ENCODE assay signal across 8 mouse cellular contexts in the genomic region with DNA sequence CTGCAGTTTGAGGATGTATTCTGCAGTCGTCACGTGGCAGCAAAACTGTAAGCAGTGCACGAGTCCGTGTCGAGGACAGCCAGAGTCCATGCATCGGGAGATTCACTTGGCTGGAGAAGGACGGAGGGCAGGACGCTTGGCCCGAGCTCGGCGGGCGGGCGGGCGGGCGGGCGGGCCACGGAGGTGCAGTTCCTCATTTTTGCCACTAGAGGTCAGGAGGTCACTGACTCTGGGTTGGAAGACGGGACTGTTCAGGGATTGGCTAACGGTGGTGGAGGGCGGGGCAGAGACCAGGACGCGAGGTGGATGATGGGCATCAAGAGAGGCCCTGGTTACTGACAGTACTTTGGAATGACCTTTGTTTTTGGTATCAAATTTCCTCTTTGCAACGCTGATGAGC. TPM values are rescaled to one million over a fixed set of nuclear protein-coding genes. Genes with fewer than 3 reads are reported as not detected.
DNase-seq lines count a peak whose midpoint lies in the region; ATAC-seq lines count a peak whose summit lies in the region.

No protein-coding gene starts in this region.

- peaks cover 39% of the 10 kb centered on the region for H3K36me3 ChIP-seq in hindbrain, embryonic 10.5 days
- H3K36me3 ChIP-seq in lung, embryonic 16.5 days (ENCODE audit: control insufficient read depth, insufficient read depth, low read length): peaks cover 18% of the 10 kb centered on the region

- peak; percentile 77 for ATAC-seq in frontal cortex, adult (ENCODE audit: low TSS enrichment)
- peak; percentile 93 for ATAC-seq in lung, embryonic 16.5 days (ENCODE audit: low read depth)

- peak overlapping the region; percentile 27; the same call in 1 of the 2 replicates for H3K4me3 ChIP-seq in hindbrain, embryonic 10.5 days
- peak overlapping the region; percentile 3; the same call in 1 of the 2 replicates for H3K4me3 ChIP-seq in lung, embryonic 16.5 days (ENCODE audit: low read length)

- H3K4me1 ChIP-seq in hindbrain, embryonic 10.5 days (replicated peaks): peaks cover 22% of the 10 kb centered on the region
- peaks cover 4% of the 10 kb centered on the region; the same call in 1 of the 2 replicates for H3K4me1 ChIP-seq in lung, embryonic 16.5 days (replicated peaks; ENCODE audit: control insufficient read depth, insufficient read depth, low read length)

- no peaks in the 10 kb centered on the region for H3K9me3 ChIP-seq in hindbrain, embryonic 10.5 days
- H3K9me3 ChIP-seq in lung, embryonic 16.5 days (ENCODE audit: control insufficient read depth, low read length): no peaks in the 10 kb centered on the region

- DNase-seq in Muller cell, postnatal 12 days (ENCODE audit: inconsistent ontology term): peak; percentile 89
- DNase-seq in cerebellum, adult 9-10 months: peak; percentile 88
- peak; percentile 95 for DNase-seq in hindbrain, embryonic 10.5 days (ENCODE audit: low spot score)
- DNase-seq in layer of hippocampus, adult 9-11 months: peak; percentile 84
- DNase-seq in ovary, postnatal 10 days (ENCODE audit: low spot score): peak; percentile 56
- DNase-seq in thymus, postnatal 0 days (ENCODE audit: low spot score): peak; percentile 82

- H3K9ac ChIP-seq in lung, embryonic 16.5 days (ENCODE audit: low read length): peak overlapping the region; percentile 16; the same call in 1 of the 2 replicates

- H3K27me3 ChIP-seq in hindbrain, embryonic 10.5 days (ENCODE audit: insufficient read depth, poor library complexity, severe bottlenecking): no peaks in the 10 kb centered on the region; the same call in 1 of the 2 replicates
- H3K27me3 ChIP-seq in lung, embryonic 16.5 days (ENCODE audit: control insufficient read depth, insufficient read depth, low read depth, low read length): no peaks in the 10 kb centered on the region

- no peak overlapping the region for H3K27ac ChIP-seq in hindbrain, embryonic 10.5 days
- H3K27ac ChIP-seq in lung, embryonic 16.5 days (ENCODE audit: low read length): no peak overlapping the region; the same call in 1 of the 2 replicates

- H3K4me2 ChIP-seq in lung, embryonic 16.5 days (ENCODE audit: low read depth, low read length): peak overlapping the region; percentile 44

- WGBS in hindbrain, embryonic 10.5 days: under 1% methylated on average over 23 of the region's 23 CpGs
- WGBS in lung, embryonic 16.5 days: under 1% methylated on average over 23 of the region's 23 CpGs

RNA-seq across cellular contexts. Expression of gene Doc2b, which starts 26.6 kb away (rescaled TPM):
- 0.39 and 0.45 TPM in 2 replicates for polyA plus RNA-seq in hindbrain, embryonic 10.5 days (2016; fragmentation: Nextera tagmentation; extraction: Ambion mirVana)
- polyA plus RNA-seq in lung, embryonic 16.5 days (2015; fragmentation: Nextera tagmentation; extraction: Ambion mirVana): 0.44 and 0.68 TPM in 2 replicates
- polyA plus RNA-seq in thymus, postnatal 0 days (2015; fragmentation: Nextera tagmentation; extraction: Ambion mirVana): 0.33 TPM in 2 replicates

RNA-seq across cellular contexts. Expression of gene Ywhae, which starts 36.5 kb away (rescaled TPM):
- polyA plus RNA-seq in hindbrain, embryonic 10.5 days (2016; fragmentation: Nextera tagmentation; extraction: Ambion mirVana): 1,323 and 1,330 TPM in 2 replicates
- 833 and 905 TPM in 2 replicates for polyA plus RNA-seq in lung, embryonic 16.5 days (2015; fragmentation: Nextera tagmentation; extraction: Ambion mirVana)
- 669 and 689 TPM in 2 replicates for polyA plus RNA-seq in thymus, postnatal 0 days (2015; fragmentation: Nextera tagmentation; extraction: Ambion mirVana)
